Mouse (Mus musculus) heart, embryonic 15.5 days (tissue): ENCODE data around the gene Synj2. TPM values are rescaled to one million over a fixed set of nuclear protein-coding genes. Genes with fewer than 3 reads are reported as not detected.

Experiments used
- ATAC-seq: fragments of 200-750 bp; cut with Nextera tagmentation; replicated peaks from 2 replicates; pipeline ENCODE4 v1.8.0; 2017; ENCODE audit warnings: low read depth, moderate TSS enrichment; ENCODE audit not compliant: insufficient number of reproducible peaks, insufficient read depth, low FRiP score
- H3K27ac ChIP-seq: fragments of 300-500 bp; sonication (generic); 2 replicates; pipeline ENCODE4 v1.5.1; 2015; ENCODE audit warnings: mild to moderate bottlenecking, inconsistent platforms
- H3K27me3 ChIP-seq: fragments of 300-500 bp; sonication (generic); 2 replicates; pipeline ENCODE4 v1.6.1; 2015; ENCODE audit warnings: inconsistent platforms
- H3K36me3 ChIP-seq: fragments of 300-500 bp; sonication (generic); 2 replicates; pipeline ENCODE4 v1.6.1; 2015; ENCODE audit warnings: mild to moderate bottlenecking, inconsistent platforms
- H3K4me1 ChIP-seq: fragments of 300-500 bp; sonication (generic); replicated peaks from 2 replicates; pipeline ENCODE4 v1.6.1; 2015; ENCODE audit warnings: inconsistent platforms
- H3K4me2 ChIP-seq: fragments of 300-500 bp; sonication (generic); 2 replicates; pipeline ENCODE4 v1.6.1; 2015; ENCODE audit warnings: inconsistent platforms, mild to moderate bottlenecking, moderate library complexity
- H3K4me3 ChIP-seq: fragments of 300-500 bp; sonication (generic); 2 replicates; pipeline ENCODE4 v1.5.1; 2015; ENCODE audit warnings: mild to moderate bottlenecking, inconsistent platforms
- H3K9ac ChIP-seq: fragments of 300-500 bp; sonication (generic); 2 replicates; pipeline ENCODE4 v1.6.1; 2015; ENCODE audit warnings: mild to moderate bottlenecking, inconsistent platforms
- H3K9me3 ChIP-seq: fragments of 300-500 bp; sonication (generic); replicated peaks from 2 replicates; pipeline ENCODE4 v1.6.1; 2016; ENCODE audit warnings: inconsistent platforms
- WGBS: fragments of 180-500 bp; shearing (Covaris S2); methylation state at CpG from one replicate; pipeline ENCODE4 v1.1.7; 2015; ENCODE audit warnings: mixed read lengths; 5-methylcytosine and 5-hydroxymethylcytosine counted together
- polyA plus RNA-seq: library from polyadenylated mRNA; unstranded; fragments of >200 nt; fragmentation: Nextera tagmentation; extraction: Ambion mirVana; gene quantifications from 2 replicates; pipeline ENCODE4 v1.2.1, GENCODE M21; 2015

Synj2 gene
- 3.5 and 4.4 TPM in 2 replicates for polyA plus RNA-seq

DNA sequence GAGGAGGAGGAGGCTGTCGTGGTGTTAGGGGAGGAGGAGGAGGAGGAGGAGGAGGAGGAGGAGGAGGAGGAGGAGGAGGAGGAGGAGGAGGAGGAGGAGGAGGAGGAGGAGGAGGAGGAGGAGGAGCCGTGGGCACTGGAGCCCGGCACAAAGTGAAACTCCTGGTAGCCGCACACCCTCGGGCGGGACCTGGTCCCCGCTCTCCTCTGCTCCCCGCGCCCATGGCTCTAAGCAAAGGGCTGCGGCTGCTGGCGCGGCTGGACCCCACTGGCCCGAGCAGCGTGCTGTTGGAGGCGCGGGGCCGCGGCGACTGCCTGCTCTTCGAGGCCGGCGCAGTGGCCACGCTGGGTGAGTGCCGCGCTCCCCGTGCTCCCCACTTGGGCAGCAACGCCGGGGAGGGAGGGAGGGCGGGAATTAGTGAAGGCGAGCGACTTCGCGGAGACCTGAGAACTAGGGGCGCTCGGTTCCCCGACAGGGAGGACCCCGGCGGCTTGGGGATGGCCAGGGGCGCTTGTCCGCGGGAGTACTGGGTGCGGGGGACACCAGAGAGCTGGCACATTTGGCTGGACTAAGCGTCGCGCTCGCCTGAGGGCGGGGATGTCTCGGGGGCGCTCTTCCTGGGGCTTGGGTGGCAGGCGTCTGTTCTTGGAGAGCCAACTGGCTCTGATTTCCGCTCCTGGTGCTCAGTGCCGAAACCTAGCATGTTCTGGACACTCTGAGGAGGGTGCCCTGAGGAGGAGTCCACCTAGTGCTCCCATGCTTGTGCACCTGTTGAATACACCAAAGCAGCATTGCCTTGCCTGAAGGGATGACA, at the start of gene Synj2:
TSS of gene Synj2 (plus strand) at position 51 of the 814 bp plus-strand sequence.
- peaks cover 10% of the 10 kb centered on the region for H3K4me1 ChIP-seq
- 0 out of 2 replicates have a peak, but pooled peaks cover 6% of the 10 kb centered on the region for H3K27me3 ChIP-seq
- no peaks in the 10 kb centered on the region for H3K36me3 ChIP-seq
- under 1% methylated on average over 42 of the region's 52 CpGs for WGBS
- H3K9ac ChIP-seq = peak within 1 kb of the TSS; percentile 83
- H3K4me3 ChIP-seq = peak within 1 kb of the TSS; percentile 90
- peak; percentile 64; the same call in 1 of the 2 replicates for ATAC-seq
- H3K27ac ChIP-seq = peak within 1 kb of the TSS; percentile 79
- H3K9me3 ChIP-seq = no peaks in the 10 kb centered on the region
- peak within 1 kb of the TSS; percentile 90 for H3K4me2 ChIP-seq

DNA sequence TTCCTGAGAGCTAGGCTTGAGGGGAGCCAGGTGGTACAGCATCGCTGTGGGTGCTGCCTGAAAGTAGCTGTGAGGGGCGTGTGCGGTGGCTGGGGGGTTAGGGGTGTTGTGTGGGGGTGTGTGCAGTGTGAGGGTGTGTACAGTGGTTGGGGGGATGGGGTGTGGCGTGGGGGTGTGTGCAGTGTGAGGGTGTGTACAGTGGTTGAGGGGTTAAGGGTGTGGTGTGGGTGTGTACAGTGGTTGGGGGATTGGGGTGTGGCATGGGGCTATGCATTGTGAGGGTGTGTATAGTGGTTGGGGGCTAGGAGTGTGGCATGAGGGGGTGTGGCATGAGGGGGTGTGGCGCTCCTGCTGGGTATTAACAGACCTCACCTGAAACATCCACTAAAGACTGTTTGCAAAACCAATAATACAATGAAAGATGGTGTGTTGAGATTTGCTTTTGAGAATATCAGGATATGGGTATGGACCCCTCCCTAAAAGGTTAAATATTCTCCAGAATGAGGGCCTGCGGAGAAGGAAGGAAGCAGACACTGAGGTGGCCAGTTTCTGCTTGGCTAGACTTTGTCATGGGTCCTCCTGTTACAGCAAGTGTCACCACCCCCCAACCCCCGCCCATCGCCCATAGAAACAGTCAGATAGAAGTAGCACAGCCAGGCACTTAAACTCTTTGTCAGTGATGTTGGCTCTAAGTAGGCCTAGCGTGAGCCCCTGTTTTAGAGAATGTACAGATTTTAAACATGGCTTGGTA, 49.0 kb upstream of the Synj2 start:
- Histone ChIP-seq H3K9ac (no peak overlapping the region), H3K4me1 (peaks cover 17% of the 10 kb centered on the region), H3K27me3 (no peaks in the 10 kb centered on the region), H3K4me2 (no peak overlapping the region), H3K36me3 (0 out of 2 replicates have a peak, but pooled peaks cover 3% of the 10 kb centered on the region), H3K9me3 (no peaks in the 10 kb centered on the region), H3K4me3 (no peak overlapping the region), H3K27ac (no peak overlapping the region)
- no peak for ATAC-seq
- 83% methylated on average over 9 of the region's 9 CpGs for WGBS

DNA sequence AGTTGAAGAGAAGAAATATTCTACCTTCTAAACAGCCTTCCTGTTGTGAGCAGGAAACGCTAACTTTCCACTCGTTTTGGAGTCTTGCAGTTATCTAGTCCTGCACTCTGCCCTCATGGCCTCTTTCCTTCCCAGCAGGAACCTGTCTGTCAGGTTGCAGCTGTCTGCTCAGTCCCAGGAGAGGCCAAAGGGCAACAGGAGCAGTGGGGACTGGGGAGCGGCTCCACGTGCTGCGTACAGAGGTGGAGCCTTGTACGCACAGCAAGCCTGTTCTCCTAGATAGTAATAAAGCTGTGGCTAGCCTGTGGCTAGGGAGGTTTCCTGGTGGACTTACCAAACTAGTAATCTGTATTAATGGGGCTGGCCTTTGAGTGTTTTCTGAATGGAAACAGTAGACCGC, 48.0 kb upstream of the Synj2 start:
- H3K9me3 ChIP-seq = no peaks in the 10 kb centered on the region
- no peak overlapping the region for H3K9ac ChIP-seq
- ATAC-seq = 0 out of 2 replicates have a peak, but pooled peaks have one; percentile 39
- H3K27me3 ChIP-seq = no peaks in the 10 kb centered on the region
- H3K4me1 ChIP-seq = peaks cover 14% of the 10 kb centered on the region
- 0 out of 2 replicates have a peak, but pooled peaks cover 3% of the 10 kb centered on the region for H3K36me3 ChIP-seq
- H3K4me2 ChIP-seq = no peak overlapping the region
- H3K4me3 ChIP-seq = no peak overlapping the region
- 0 out of 2 replicates have a peak overlapping the region, but pooled peaks have one; percentile 5 for H3K27ac ChIP-seq
- 43% methylated on average over 7 of the region's 7 CpGs for WGBS

DNA sequence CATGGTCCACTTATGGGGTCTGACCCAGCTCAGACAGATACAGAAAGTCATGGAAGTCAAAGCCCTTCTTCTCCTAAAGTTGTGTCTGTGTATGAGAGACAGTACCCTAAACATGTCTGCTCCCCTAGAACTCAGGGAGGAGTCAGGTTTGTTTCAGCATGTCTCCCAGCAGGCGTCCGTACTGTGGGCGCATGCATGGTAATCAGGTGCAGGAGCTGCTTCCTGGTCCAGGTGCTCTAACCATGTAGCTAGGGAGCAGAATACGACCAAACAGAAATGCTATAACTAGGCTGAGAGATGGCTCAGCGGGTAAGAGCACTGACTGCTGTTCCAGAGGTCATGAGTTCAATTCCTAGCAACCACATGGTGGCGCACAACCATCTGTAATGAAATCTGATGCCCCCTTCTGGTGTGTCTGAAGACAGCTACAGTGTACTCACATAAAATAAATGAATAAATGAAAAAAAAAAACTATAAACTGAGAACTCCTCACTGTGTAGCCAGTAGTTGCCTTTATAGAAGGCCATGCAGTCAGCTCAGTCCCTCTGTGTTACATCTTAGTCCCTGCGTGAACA, 47.4 kb upstream of the Synj2 start:
- H3K9me3 ChIP-seq = no peaks in the 10 kb centered on the region
- H3K27ac ChIP-seq = 0 out of 2 replicates have a peak overlapping the region, but pooled peaks have one; percentile 5
- WGBS = 74% methylated on average over 7 of the region's 7 CpGs
- H3K9ac ChIP-seq = no peak overlapping the region
- peaks cover 14% of the 10 kb centered on the region for H3K4me1 ChIP-seq
- ATAC-seq = no peak
- no peak overlapping the region for H3K4me2 ChIP-seq
- H3K4me3 ChIP-seq = no peak overlapping the region
- 0 out of 2 replicates have a peak, but pooled peaks cover 3% of the 10 kb centered on the region for H3K36me3 ChIP-seq
- no peaks in the 10 kb centered on the region for H3K27me3 ChIP-seq

DNA sequence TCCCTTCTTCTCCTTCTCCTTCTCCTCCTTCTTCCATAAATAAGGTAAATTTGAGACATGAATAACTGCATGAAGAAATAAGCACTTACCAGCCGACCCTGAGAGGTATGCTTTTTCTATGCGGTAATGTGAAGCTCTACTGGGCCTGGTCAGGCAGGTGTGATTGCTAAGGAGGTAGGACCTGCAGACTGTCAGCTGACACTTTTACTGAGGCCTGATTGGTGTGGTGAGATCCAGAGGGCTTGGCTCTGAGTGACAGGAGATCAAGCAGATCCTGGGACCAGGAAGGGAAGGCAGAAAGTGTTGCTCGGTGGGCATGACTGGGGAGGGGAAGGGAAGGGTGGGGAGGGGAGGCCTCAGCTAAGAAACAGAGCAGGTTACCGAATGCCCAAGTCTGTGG, 45.0 kb upstream of the Synj2 start:
- Histone ChIP-seq H3K27ac (no peak overlapping the region), H3K4me1 (peaks cover 9% of the 10 kb centered on the region; the same call in 1 of the 2 replicates), H3K9ac (no peak overlapping the region), H3K4me2 (no peak overlapping the region), H3K9me3 (no peaks in the 10 kb centered on the region), H3K27me3 (no peaks in the 10 kb centered on the region), H3K4me3 (no peak overlapping the region), H3K36me3 (peaks cover 14% of the 10 kb centered on the region)
- WGBS = 64% methylated on average over 4 of the region's 4 CpGs
- ATAC-seq = no peak

DNA sequence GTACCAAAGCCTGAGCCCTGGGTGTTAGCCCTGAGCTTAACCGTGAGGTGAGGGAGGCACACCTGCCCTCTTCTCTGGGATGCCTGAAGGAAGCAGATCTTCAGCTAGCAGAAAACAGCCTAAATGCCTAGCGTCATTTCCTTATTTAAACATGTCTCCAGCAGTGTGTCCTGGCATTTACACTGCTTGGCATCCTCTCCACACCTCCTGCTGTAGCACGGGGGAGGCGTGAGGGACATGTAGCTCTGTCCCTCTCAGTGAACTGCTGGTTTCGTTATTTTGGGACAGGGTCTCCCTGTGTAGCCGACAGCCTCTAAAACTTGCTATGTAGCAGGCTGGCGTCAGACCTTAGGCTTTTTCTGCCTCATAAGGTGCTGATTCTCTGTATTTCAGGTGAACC, 44.5 kb upstream of the Synj2 start:
- Histone ChIP-seq H3K27ac (no peak overlapping the region), H3K4me1 (peaks cover 9% of the 10 kb centered on the region; the same call in 1 of the 2 replicates), H3K4me3 (no peak overlapping the region), H3K4me2 (no peak overlapping the region), H3K9ac (no peak overlapping the region), H3K27me3 (no peaks in the 10 kb centered on the region), H3K9me3 (no peaks in the 10 kb centered on the region), H3K36me3 (peaks cover 13% of the 10 kb centered on the region)
- WGBS = 70% methylated on average over 7 of the region's 7 CpGs
- no peak for ATAC-seq

DNA sequence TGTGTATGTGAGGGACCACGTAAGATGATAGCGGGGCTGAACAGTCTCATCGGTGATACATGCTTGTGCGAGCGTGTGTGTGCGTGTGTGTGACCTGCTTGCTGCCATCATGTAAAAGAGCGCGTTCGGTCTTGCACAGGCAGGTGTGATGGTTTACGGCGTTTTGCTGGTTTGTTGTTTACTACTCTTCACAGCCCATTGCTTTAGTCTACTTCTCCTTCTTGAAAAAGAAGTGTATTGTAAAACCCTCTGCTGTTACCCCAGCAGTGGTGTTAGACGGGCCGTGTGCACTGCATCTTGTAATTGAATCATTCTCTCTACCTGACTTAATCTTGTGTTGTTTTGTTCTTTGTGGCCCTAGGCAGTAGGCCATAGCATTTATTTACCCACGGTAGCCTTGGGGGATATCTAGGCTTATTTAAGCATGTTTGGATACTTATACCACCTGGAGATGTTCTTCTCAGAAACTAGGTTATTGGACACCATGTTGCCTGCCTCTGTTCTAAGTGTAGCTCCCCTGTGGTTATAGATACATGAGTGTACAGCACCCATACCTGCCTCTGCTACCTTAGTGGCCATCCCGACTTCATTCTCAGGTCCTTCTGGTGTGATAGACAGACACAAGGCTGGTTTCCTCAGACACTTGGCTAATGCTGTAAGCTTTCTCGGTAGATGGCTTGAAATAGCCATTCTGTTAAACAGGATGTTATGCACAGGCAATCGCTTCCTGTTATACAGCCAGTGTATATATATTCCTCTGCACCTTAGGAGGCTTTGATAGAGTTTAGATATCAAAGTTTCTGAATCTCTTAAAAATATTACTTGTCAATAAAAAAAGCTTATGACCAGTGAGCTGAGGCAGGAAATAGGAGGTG, 43.5 kb upstream of the Synj2 start:
- H3K9ac ChIP-seq = no peak overlapping the region
- ATAC-seq = no peak
- no peaks in the 10 kb centered on the region for H3K27me3 ChIP-seq
- 91% methylated on average over 17 of the region's 17 CpGs for WGBS
- no peak overlapping the region for H3K4me2 ChIP-seq
- no peak overlapping the region for H3K27ac ChIP-seq
- peaks cover 9% of the 10 kb centered on the region; the same call in 1 of the 2 replicates for H3K4me1 ChIP-seq
- peaks cover 22% of the 10 kb centered on the region for H3K36me3 ChIP-seq
- no peaks in the 10 kb centered on the region for H3K9me3 ChIP-seq
- H3K4me3 ChIP-seq = no peak overlapping the region

DNA sequence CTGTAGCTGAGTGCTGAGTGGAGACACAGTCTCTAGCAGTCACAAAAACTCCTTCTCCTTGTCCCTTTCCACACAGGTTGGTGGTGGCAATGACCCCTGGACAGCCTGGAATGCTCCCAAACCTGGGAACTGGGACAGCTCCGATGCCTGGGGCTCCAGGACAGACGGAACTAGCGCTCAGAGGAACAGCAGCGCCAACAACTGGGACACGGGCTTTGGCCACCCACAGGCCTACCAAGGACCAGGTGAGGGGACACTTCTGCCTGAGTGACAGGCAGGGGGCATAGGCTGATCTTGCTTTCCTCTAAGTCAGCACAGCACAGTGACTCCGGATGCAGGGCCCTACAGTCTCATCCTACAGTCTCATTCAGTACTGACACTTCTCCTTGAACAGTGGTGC, 41.8 kb upstream of the Synj2 start:
- ATAC-seq = no peak
- Histone ChIP-seq H3K4me2 (no peak overlapping the region), H3K9me3 (no peaks in the 10 kb centered on the region), H3K36me3 (peaks cover 32% of the 10 kb centered on the region), H3K27ac (no peak overlapping the region), H3K4me3 (no peak overlapping the region), H3K9ac (no peak overlapping the region), H3K4me1 (peaks cover 6% of the 10 kb centered on the region; the same call in 1 of the 2 replicates), H3K27me3 (no peaks in the 10 kb centered on the region)
- 83% methylated on average over 6 of the region's 6 CpGs for WGBS

DNA sequence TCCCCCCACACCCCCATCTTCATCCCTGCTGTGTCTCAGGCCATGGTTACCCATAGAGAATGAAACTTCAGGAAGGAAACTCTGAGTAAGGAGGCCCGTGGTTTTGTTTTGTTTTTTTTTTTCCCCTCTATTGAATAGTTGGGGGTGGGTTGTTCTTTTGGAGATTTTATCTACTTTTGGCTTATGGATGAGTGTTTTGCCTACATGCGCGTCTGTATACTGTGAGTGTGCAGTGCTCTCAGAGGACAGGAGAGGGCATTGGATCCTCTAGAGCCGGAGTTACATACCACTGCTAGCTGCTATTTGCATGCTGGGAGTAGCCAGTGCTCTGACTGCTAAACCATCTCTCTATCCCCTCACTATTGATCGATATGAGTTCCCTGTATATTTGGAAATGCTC, 39.7 kb upstream of the Synj2 start:
- peaks cover 4% of the 10 kb centered on the region; the same call in 1 of the 2 replicates for H3K4me1 ChIP-seq
- peaks cover 51% of the 10 kb centered on the region for H3K36me3 ChIP-seq
- no peak overlapping the region for H3K9ac ChIP-seq
- no peaks in the 10 kb centered on the region for H3K27me3 ChIP-seq
- no peak overlapping the region for H3K4me2 ChIP-seq
- no peak overlapping the region for H3K4me3 ChIP-seq
- no peak for ATAC-seq
- 72% methylated on average over 5 of the region's 5 CpGs for WGBS
- H3K27ac ChIP-seq = no peak overlapping the region
- H3K9me3 ChIP-seq = no peaks in the 10 kb centered on the region

DNA sequence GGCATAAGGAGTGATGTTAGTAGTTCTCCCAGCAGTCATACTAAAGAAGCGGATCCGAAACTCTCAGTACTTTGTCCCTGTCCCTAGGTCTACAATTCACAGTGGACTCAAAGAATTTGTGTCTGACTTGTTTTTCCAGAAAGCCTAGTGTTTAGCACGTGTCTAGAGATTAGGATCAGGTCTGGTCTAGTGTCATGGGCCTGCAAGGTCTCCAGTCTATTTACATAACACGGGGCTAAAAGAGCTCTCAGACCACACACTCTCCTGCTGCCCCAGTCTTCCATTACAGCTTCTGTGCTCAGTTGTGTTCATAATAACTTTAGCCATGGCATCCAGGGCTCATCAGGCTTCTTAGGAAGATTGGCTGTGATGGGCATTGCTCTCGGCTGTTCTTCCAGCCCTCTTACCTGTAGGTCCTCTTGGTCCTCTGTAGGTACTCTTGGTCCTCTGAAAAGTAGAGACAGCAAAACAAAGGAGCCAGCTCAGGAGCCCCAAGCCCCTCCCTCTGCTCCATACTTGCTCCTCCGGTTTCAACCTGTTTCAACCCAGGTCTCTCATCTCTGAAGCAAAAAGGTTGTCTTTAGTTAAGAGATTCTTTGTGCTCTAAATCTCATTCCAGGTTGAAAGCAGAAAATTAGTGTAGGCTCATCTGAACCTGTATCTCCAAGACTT, 37.3 kb upstream of the Synj2 start:
- Histone ChIP-seq H3K4me3 (no peak overlapping the region), H3K9me3 (no peaks in the 10 kb centered on the region), H3K9ac (no peak overlapping the region), H3K4me1 (no peaks in the 10 kb centered on the region), H3K36me3 (peaks cover 56% of the 10 kb centered on the region), H3K4me2 (no peak overlapping the region), H3K27me3 (no peaks in the 10 kb centered on the region), H3K27ac (no peak overlapping the region)
- no peak for ATAC-seq
- 64% methylated on average over 6 of the region's 6 CpGs for WGBS
